Mouse (Mus musculus) spleen, embryonic (tissue): ENCODE results near the gene Cxcr4.

Source experiments
- CTCF ChIA-PET: fragments of 350-600 bp; sonication (Branson Sonifier 250); formaldehyde crosslinking; loops from one replicate; lab custom pipeline; 2022; lab: Charles Lee

Gene Cxcr4

GRCm38 (mm10) chr1:128540213-128540612, 51.9 kb downstream of the Cxcr4 start:
- CTCF ChIA-PET = no interaction called here

DNA sequence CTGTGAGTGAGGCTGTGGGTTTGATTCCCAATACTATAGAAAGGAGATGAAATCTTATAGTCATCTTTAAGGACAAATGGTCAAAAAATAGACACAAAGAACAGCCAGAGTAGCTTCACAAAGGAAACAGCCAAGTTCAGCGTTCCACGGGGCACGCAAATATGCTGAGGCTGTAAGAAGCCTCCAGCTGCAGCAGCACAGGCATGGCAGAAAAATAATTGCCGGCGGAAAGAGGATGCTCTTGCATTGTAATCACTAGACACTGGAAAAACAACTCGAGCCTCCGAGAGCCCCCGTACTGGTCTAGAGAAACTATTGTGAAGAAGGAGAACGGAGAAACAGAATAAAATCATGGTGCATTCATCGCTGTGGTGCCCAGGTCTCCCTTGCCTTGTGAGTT, 52.5 kb downstream of the Cxcr4 start:
- CTCF ChIA-PET = no interaction called here
